Mouse (Mus musculus) CH12.LX (cell line): ENCODE measurements around the gene Ugt1a5. TPM values are rescaled to one million over a fixed set of nuclear protein-coding genes. Genes with fewer than 3 reads are reported as not detected.

ENCODE experiments used
- DNase-seq: peaks from one replicate; pipeline ENCODE4 v3.0.0-alpha.2; 2013; ENCODE audit errors: extremely low read depth
- H3K27ac ChIP-seq: 2 replicates; pipeline ENCODE4 v1.5.1; 2012; ENCODE audit warnings: low read depth, mild to moderate bottlenecking, control low read depth, moderate library complexity; ENCODE audit not compliant: insufficient read depth
- H3K27me3 ChIP-seq: replicated peaks from 2 replicates; pipeline ENCODE3; 2012; ENCODE audit warnings: inconsistent platforms
- H3K36me3 ChIP-seq, 2 experiments: replicated peaks in 1 of 2; 2 replicates each; pipeline versions ENCODE3 to v1.6.1; 2012; ENCODE audit warnings: inconsistent platforms in 1 of 2, low read length in 1 of 2, mild to moderate bottlenecking in 1 of 2, mixed read lengths in 1 of 2, moderate library complexity in 1 of 2; ENCODE audit not compliant: control insufficient read depth in 1 of 2, insufficient read depth in 1 of 2
- H3K4me1 ChIP-seq, 2 experiments: 2 replicates each; pipeline ENCODE4 v1.6.1; 2012; ENCODE audit warnings: inconsistent platforms in 1 of 2, moderate library complexity in 1 of 2; ENCODE audit not compliant: insufficient read depth in 2 of 2, control insufficient read depth in 1 of 2
- H3K4me2 ChIP-seq: 2 replicates; pipeline ENCODE4 v1.6.1; 2012; ENCODE audit warnings: low read depth, mild to moderate bottlenecking, control low read depth; ENCODE audit not compliant: poor library complexity, insufficient read depth, severe bottlenecking
- H3K4me3 ChIP-seq, 3 experiments: fragments of 150-350 bp in 1 of 3; sonication (generic) in 1 of 3; replicated peaks in 1 of 3; 2 replicates each; pipeline versions ENCODE3 to v1.5.1; 2011 to 2012; ENCODE audit warnings: low read depth in 2 of 3, low read length in 2 of 3, mild to moderate bottlenecking in 2 of 3, moderate library complexity in 2 of 3, control low read depth in 1 of 3, improper control_type of control experiment in 1 of 3, inconsistent platforms in 1 of 3, mixed read lengths in 1 of 3; ENCODE audit not compliant: poor library complexity in 1 of 3
- H3K79me2 ChIP-seq: replicated peaks from 2 replicates; pipeline ENCODE4 v1.6.1; 2012; ENCODE audit warnings: mild to moderate bottlenecking, moderate library complexity; ENCODE audit not compliant: control insufficient read depth, poor library complexity, insufficient read depth, severe bottlenecking; ENCODE audit errors: extremely low read depth
- H3K9ac ChIP-seq: 2 replicates; pipeline ENCODE4 v1.6.1; 2012; ENCODE audit warnings: low read depth, mild to moderate bottlenecking, control low read depth, moderate library complexity; ENCODE audit not compliant: insufficient read depth
- H3K9me3 ChIP-seq: replicated peaks from 2 replicates; pipeline ENCODE3; 2012; ENCODE audit warnings: low read length, inconsistent platforms, mixed read lengths
- ELF1 ChIP-seq: IDR thresholded peaks from 2 replicates; pipeline ENCODE4 v1.6.1; 2014; ENCODE audit warnings: low read depth, mild to moderate bottlenecking, inconsistent platforms, low read length, improper control_type of control experiment
- EP300 ChIP-seq: IDR thresholded peaks from 2 replicates; pipeline ENCODE4 v1.6.1; 2011; ENCODE audit warnings: low read length, improper control_type of control experiment
- GABPA ChIP-seq: IDR thresholded peaks from 2 replicates; pipeline ENCODE4 v1.6.1; 2012; ENCODE audit warnings: low read depth, low read length, improper control_type of control experiment, inconsistent platforms; ENCODE audit not compliant: insufficient replicate concordance
- IRF4 ChIP-seq: IDR thresholded peaks from 2 replicates; pipeline ENCODE4 v1.6.1; 2014; ENCODE audit warnings: low read depth, mild to moderate bottlenecking, inconsistent platforms, low read length, improper control_type of control experiment
- JUN ChIP-seq: IDR thresholded peaks from 2 replicates; pipeline ENCODE4 v1.6.1; 2011; ENCODE audit warnings: low read depth, mild to moderate bottlenecking, low read length, improper control_type of control experiment, moderate library complexity; ENCODE audit not compliant: insufficient read depth
- KAT2A ChIP-seq: IDR thresholded peaks from 2 replicates; pipeline ENCODE4 v1.6.1; 2012; ENCODE audit warnings: low read length, improper control_type of control experiment, inconsistent platforms; ENCODE audit not compliant: insufficient replicate concordance
- MAX ChIP-seq: IDR thresholded peaks from 2 replicates; pipeline ENCODE4 v1.6.1; 2011; ENCODE audit warnings: low read length, improper control_type of control experiment
- MEF2A ChIP-seq: IDR thresholded peaks from 2 replicates; pipeline ENCODE4 v1.6.1; 2014; ENCODE audit warnings: low read depth, mild to moderate bottlenecking, inconsistent platforms, low read length, improper control_type of control experiment, borderline replicate concordance
- MXI1 ChIP-seq: IDR thresholded peaks from 2 replicates; pipeline ENCODE4 v1.6.1; 2011; ENCODE audit warnings: mild to moderate bottlenecking, low read depth, low read length, improper control_type of control experiment
- PAX5 ChIP-seq: IDR thresholded peaks from 2 replicates; pipeline ENCODE4 v1.6.1; 2012; ENCODE audit warnings: low read length, inconsistent platforms, mixed read lengths
- POLR2A ChIP-seq: IDR thresholded peaks from 2 replicates; pipeline ENCODE4 v1.6.1; 2011; ENCODE audit warnings: low read depth, mild to moderate bottlenecking, improper control_type of control experiment, low read length
- POLR2AphosphoS2 ChIP-seq: IDR thresholded peaks from 2 replicates; pipeline ENCODE4 v1.6.1; 2011; ENCODE audit warnings: low read depth, low read length, improper control_type of control experiment
- RAD21 ChIP-seq: IDR thresholded peaks from 2 replicates; pipeline ENCODE4 v1.6.1; 2011; ENCODE audit warnings: low read depth, mild to moderate bottlenecking, low read length, improper control_type of control experiment, moderate library complexity
- SMC3 ChIP-seq: IDR thresholded peaks from 2 replicates; pipeline ENCODE4 v1.6.1; 2011; ENCODE audit warnings: low read depth, low read length, improper control_type of control experiment
- TBP ChIP-seq: conservative IDR thresholded peaks from 2 replicates; pipeline ENCODE4 v1.6.1; 2011; ENCODE audit warnings: low read depth, low read length, improper control_type of control experiment
- USF1 ChIP-seq: IDR thresholded peaks from 2 replicates; pipeline ENCODE4 v1.6.1; 2014; ENCODE audit warnings: low read depth, mild to moderate bottlenecking, inconsistent platforms, low read length, improper control_type of control experiment
- ZMIZ1 ChIP-seq: IDR thresholded peaks from 2 replicates; pipeline ENCODE4 v1.6.1; 2012; ENCODE audit warnings: low read depth, mild to moderate bottlenecking, inconsistent platforms, low read length, improper control_type of control experiment
- ZNF384 ChIP-seq: IDR thresholded peaks from 2 replicates; pipeline ENCODE4 v1.6.1; 2012; ENCODE audit warnings: low read depth, low read length, improper control_type of control experiment, inconsistent platforms
- dilution Hi-C: fragments of 300-500 bp; cut with MboI; formaldehyde crosslinking; loops from 2 replicates; pipeline ENCODE4 v1.14.3; 2020; ENCODE audit warnings: low sequenced_read_pairs; ENCODE audit not compliant: extremely low pct_unique_long_range_greater_than_20kb, extremely low pct_ligation_motif_present
- in situ Hi-C: fragments of 300-500 bp; cut with MboI; formaldehyde crosslinking; loops from 3 replicates; pipeline ENCODE4 v1.14.3; 2019; ENCODE audit warnings: low sequenced_read_pairs, low pct_ligation_motif_present, low pct_unique_long_range_greater_than_20kb, mixed read lengths
- polyA plus RNA-seq: library from polyadenylated mRNA; unstranded; fragments of >175 nt; gene quantifications from 2 replicates; pipeline ENCODE4 v1.2.1, GENCODE M21; 2012; ENCODE audit warnings: low read depth; ENCODE audit not compliant: insufficient read length
- total RNA-seq, 2 experiments: library from RNA; depleted of rRNA; stranded (reverse); fragments of 300-350 nt in 1 of 2; fragments of >200 nt in 1 of 2; gene quantifications; 2 replicates each; pipeline ENCODE4 v1.2.3; 2012 to 2014

The Ugt1a5 gene
- total and polyA plus RNA-seq, 3 experiments: not detected

GRCm38 (mm10) chr1:88225741-88226140 is 59.9 kb downstream of the Ugt1a5 start:
- no peaks in the 10 kb centered on the region for H3K36me3 ChIP-seq
- in situ Hi-C loops (no loop called here), dilution Hi-C loops (no loop called here)
- H3K4me2 ChIP-seq: no peak overlapping the region
- no peak overlapping the region for H3K9ac ChIP-seq
- H3K9me3 ChIP-seq: peaks cover 57% of the 10 kb centered on the region
- TF ChIP-seq KAT2A (0 out of 2 replicates have a peak, but pooled peaks have one; percentile 24), IRF4 (no peak), POLR2A (no peak), ELF1 (no peak)
- DNase-seq: no peak
- no peaks in the 10 kb centered on the region for H3K27me3 ChIP-seq
- H3K4me1 ChIP-seq: 0 out of 4 replicates have a peak, but pooled peaks cover 0 to 3% of the 10 kb centered on the region in 2 experiments
- H3K4me3 ChIP-seq: no peak overlapping the region
- no peak overlapping the region for H3K27ac ChIP-seq
- H3K79me2 ChIP-seq: no peaks in the 10 kb centered on the region

GRCm38 (mm10) chr1:88226670-88227379 is 61.0 kb downstream of the Ugt1a5 start, which contains the start of gene Mroh2a:
Gene Mroh2a (plus strand): TSS chr1:88226986.
- no peaks in the 10 kb centered on the region for H3K79me2 ChIP-seq
- DNase-seq: no peak

GRCm38 (mm10) chr1:88227482-88227881 is 61.7 kb downstream of the Ugt1a5 start:
- Histone ChIP-seq H3K79me2 (no peaks in the 10 kb centered on the region), H3K27ac (no peak overlapping the region), H3K9ac (no peak overlapping the region), H3K4me1 (0 out of 4 replicates have a peak, but pooled peaks cover 0 to 3% of the 10 kb centered on the region in 2 experiments), H3K9me3 (peaks cover 64% of the 10 kb centered on the region), H3K27me3 (no peaks in the 10 kb centered on the region), H3K4me3 (no peak overlapping the region), H3K4me2 (no peak overlapping the region), H3K36me3 (no peaks in the 10 kb centered on the region)
- peak; percentile 44; the same call in 1 of the 2 replicates for TF ChIP-seq MAX
- TF ChIP-seq MXI1: no peak
- no peak for DNase-seq
- dilution Hi-C loops: no loop called here
- in situ Hi-C loops: no loop called here

More at GRCm38 (mm10) chr1:88226670-88227379, 61.0 kb downstream of the Ugt1a5 start, which contains the start of gene Mroh2a:
- Histone ChIP-seq H3K27me3 (no peaks in the 10 kb centered on the region), H3K4me3 (no peak within 1 kb of the TSS), H3K27ac (no peak within 1 kb of the TSS), H3K4me2 (no peak within 1 kb of the TSS), H3K36me3 (no peaks in the 10 kb centered on the region), H3K4me1 (0 out of 4 replicates have a peak, but pooled peaks cover 0 to 3% of the 10 kb centered on the region in 2 experiments), H3K9me3 (peaks cover 58% of the 10 kb centered on the region), H3K9ac (no peak within 1 kb of the TSS)
- dilution Hi-C loops: no loop called here
- in situ Hi-C loops: no loop called here
- TF ChIP-seq SMC3 (no peak), USF1 (no peak), ELF1 (no peak), MXI1 (no peak), POLR2A (no peak), IRF4 (no peak), PAX5 (no peak), TBP (no peak), ZMIZ1 (no peak), MEF2A (no peak), JUN (no peak), EP300 (no peak), ZNF384 (no peak), POLR2AphosphoS2 (no peak), RAD21 (no peak), GABPA (no peak)
